Mouse (Mus musculus) thymus, adult 2 months (tissue): ENCODE results near the gene Fasn.

Experiments used
- CTCF ChIP-seq: fragments of 200-500 bp; IDR thresholded peaks from 2 replicates; pipeline ENCODE4 v1.5.1; 2012; ENCODE audit warnings: mild to moderate bottlenecking, control low read depth, low read length, moderate library complexity, borderline replicate concordance; ENCODE audit not compliant: control insufficient read depth, poor library complexity, insufficient read depth; ENCODE audit errors: extremely low read depth
- POLR2A ChIP-seq: fragments of 200-500 bp; IDR thresholded peaks from 2 replicates; pipeline ENCODE4 v1.6.1; 2012; ENCODE audit warnings: mild to moderate bottlenecking, low read length, control low read depth, moderate library complexity; ENCODE audit not compliant: control insufficient read depth, poor library complexity, insufficient read depth; ENCODE audit errors: extremely low read depth

DNA sequence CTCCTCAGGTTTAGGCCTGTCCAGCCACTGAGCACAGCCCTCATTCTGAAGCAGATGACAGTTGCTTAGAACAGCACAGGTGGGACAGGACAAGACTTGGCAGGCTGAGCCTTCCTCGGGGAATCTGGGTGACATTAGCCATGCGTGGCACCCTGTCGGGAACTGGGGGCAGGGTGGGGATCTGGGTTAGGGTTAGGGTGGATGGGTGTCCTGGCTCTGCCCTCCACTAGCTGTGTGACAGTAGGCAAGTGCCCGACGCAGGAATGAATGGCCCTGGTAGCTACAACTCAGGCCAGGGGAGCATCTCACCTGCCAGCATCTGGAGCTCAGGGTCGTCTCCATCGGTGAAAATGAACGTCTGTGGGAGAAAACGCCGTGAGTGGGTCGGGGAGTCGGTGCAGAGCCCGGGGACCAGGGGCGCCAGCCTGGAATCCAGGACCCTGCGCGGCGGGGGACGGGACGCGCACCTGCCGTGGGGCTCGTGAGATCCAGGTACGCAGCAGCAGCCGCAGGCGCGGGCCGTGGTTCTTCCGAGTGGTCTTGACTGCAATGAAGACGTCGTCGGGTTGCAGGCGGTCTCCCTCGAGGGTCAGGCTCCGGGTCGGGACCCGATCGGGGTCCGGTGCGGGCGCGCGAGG is 40.8 kb downstream of the Fasn start:
- no peak for TF ChIP-seq POLR2A
- TF ChIP-seq CTCF, result no peak
